Mouse (Mus musculus) liver, postnatal 0 days (tissue): ENCODE measurements around the gene Olfr1375. TPM values are rescaled to one million over a fixed set of nuclear protein-coding genes. Genes with fewer than 3 reads are reported as not detected.
"Not testable (repeated sequence)": the region's sequence is repeated elsewhere in the genome, so short reads cannot be mapped to it uniquely, and the experiment has no call there.

Experiments
- ATAC-seq: fragments of 200-750 bp; cut with Nextera tagmentation; 2 replicates; pipeline ENCODE4 v1.8.0; 2017; ENCODE audit warnings: mild to moderate bottlenecking, moderate library complexity
- DNase-seq: peaks from one replicate; pipeline ENCODE4 v3.0.0-alpha.2; 2016
- H3K27ac ChIP-seq: fragments of 300-500 bp; sonication (generic); 2 replicates; pipeline ENCODE4 v1.5.1; 2014; ENCODE audit warnings: antibody characterized with exemption, moderate library complexity, mild to moderate bottlenecking, low read depth
- H3K27me3 ChIP-seq: fragments of 300-500 bp; sonication (generic); 2 replicates; pipeline ENCODE4 v1.6.1; 2014; ENCODE audit warnings: low read length, control low read depth, mixed read lengths; ENCODE audit not compliant: insufficient read depth
- H3K36me3 ChIP-seq: fragments of 300-500 bp; sonication (generic); replicated peaks from 2 replicates; pipeline ENCODE4 v1.6.1; 2014; ENCODE audit warnings: mild to moderate bottlenecking, control low read depth, low read length, moderate library complexity, mixed read lengths; ENCODE audit not compliant: insufficient read depth
- H3K4me1 ChIP-seq: fragments of 300-500 bp; sonication (generic); 2 replicates; pipeline ENCODE4 v1.6.1; 2014; ENCODE audit warnings: antibody characterized with exemption, mild to moderate bottlenecking, control low read depth; ENCODE audit not compliant: insufficient read depth
- H3K4me2 ChIP-seq: fragments of 300-500 bp; sonication (generic); 2 replicates; pipeline ENCODE4 v1.6.1; 2014; ENCODE audit warnings: low read depth, mild to moderate bottlenecking, low read length, moderate library complexity, mixed read lengths
- H3K4me3 ChIP-seq: fragments of 300-500 bp; sonication (generic); 2 replicates; pipeline ENCODE4 v1.5.1; 2014; ENCODE audit warnings: low read depth, low read length
- H3K9ac ChIP-seq: fragments of 300-500 bp; sonication (generic); replicated peaks from 2 replicates; pipeline ENCODE4 v1.6.1; 2014; ENCODE audit warnings: mild to moderate bottlenecking, moderate library complexity
- H3K9me3 ChIP-seq: fragments of 300-500 bp; sonication (generic); 2 replicates; pipeline ENCODE4 v1.6.1; 2016; ENCODE audit warnings: mild to moderate bottlenecking, control low read depth, low read length, mixed read lengths
- CTCF ChIP-seq: sonication (generic); IDR thresholded peaks from 2 replicates; pipeline ENCODE4 v1.5.1; 2016; ENCODE audit warnings: antibody characterized with exemption, low read depth
- EP300 ChIP-seq: IDR thresholded peaks from 2 replicates; pipeline ENCODE4 v1.6.1; 2016; ENCODE audit warnings: antibody characterized with exemption, low read depth, mild to moderate bottlenecking
- WGBS: fragments of 180-500 bp; shearing (Covaris S2); extraction: QIAGEN DNeasy Blood & Tissue Kit; methylation state at CpG from one replicate; pipeline ENCODE4 v1.1.7; 2014; ENCODE audit not compliant: insufficient replicate concordance; 5-methylcytosine and 5-hydroxymethylcytosine counted together
- polyA plus RNA-seq: library from polyadenylated mRNA; unstranded; fragments of >200 nt; fragmentation: Nextera tagmentation; extraction: Ambion mirVana; gene quantifications from 2 replicates; pipeline ENCODE4 v1.2.1, GENCODE M21; 2015

Gene Olfr1375
- not detected in 2 replicates for polyA plus RNA-seq

DNA sequence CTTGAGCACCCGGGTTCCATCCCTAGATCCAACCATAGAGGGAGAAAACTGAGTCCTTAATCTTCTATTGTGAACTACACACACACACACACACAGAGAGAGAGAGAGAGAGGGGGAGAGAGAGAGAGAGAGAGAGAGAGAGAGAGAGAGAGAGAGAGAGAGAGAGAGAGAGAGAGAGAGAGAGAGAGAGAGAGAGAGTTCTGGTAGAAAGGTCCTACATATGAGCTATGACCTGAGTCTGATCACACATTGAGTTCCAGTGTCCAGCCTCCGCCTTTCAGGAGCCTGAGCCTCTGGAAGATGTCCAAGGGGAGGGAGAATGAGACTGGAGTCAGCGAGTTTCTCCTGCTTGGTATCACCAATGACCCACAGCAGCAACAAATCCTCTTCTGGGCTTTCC, at the start of gene Olfr1375:
TSS of gene Olfr1375 (plus strand) at position 301 of the 400 bp plus-strand sequence.
- not testable (repeated sequence) for H3K9ac ChIP-seq, H3K36me3 ChIP-seq, H3K9me3 ChIP-seq, H3K27ac ChIP-seq, H3K4me2 ChIP-seq, H3K4me3 ChIP-seq, ATAC-seq, H3K4me1 ChIP-seq, H3K27me3 ChIP-seq, DNase-seq
- WGBS = 70% methylated on average over 3 of the region's 3 CpGs

DNA sequence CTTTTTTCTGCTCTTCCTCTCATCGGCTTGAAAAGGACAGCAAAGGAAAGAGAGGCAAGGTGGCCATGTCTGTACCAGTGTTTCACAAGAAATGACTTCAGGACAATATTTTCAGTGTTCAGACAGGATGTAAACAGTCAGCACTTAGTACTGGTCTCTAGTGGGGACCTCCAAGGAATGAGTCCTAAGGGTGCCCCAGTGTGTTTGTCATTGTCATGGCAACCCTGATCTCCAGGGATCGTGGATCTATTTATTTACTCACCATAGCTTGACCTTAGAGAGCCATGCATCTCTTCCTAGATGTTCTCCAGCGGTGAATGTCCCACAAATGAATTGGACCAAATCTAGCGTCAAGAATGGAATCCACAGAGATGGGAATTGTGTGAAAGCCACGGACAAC, 44.6 kb upstream of the Olfr1375 start, which contains the start of gene Olfr51:
TSS of gene Olfr51 (plus strand) at position 301 of the 400 bp plus-strand sequence.
- no peaks in the 10 kb centered on the region for H3K27me3 ChIP-seq
- no peak within 1 kb of the TSS for H3K27ac ChIP-seq
- 62% methylated on average over 5 of the region's 5 CpGs for WGBS
- TF ChIP-seq EP300 (no peak), CTCF (no peak)
- no peaks in the 10 kb centered on the region for H3K4me1 ChIP-seq
- no peak for ATAC-seq
- no peak for DNase-seq
- H3K4me3 ChIP-seq = no peak within 1 kb of the TSS
- H3K9ac ChIP-seq = no peak within 1 kb of the TSS
- no peaks in the 10 kb centered on the region for H3K36me3 ChIP-seq
- H3K4me2 ChIP-seq = no peak within 1 kb of the TSS
- no peaks in the 10 kb centered on the region for H3K9me3 ChIP-seq

DNA sequence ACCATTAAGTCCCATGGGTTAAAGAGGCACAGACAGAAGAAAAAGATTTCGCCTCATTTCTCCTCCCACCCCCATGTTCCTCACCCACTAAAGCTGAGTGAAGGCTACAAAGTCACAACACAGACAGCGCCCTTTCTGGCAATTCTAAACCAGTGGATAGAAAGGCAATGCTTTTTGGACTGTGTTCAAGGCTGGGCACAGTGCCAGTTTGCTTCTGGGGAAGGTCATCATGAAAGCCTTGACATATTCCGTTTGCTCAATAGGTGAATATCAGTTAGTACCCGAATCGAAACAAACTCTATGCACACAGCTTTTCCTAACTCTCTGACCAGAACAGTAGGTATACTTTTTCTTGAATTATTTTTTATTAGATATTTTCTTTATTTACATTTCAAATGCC, 36.1 kb upstream of the Olfr1375 start:
- TF ChIP-seq CTCF (no peak), EP300 (no peak)
- 57% methylated on average over 5 of the region's 5 CpGs for WGBS

DNA sequence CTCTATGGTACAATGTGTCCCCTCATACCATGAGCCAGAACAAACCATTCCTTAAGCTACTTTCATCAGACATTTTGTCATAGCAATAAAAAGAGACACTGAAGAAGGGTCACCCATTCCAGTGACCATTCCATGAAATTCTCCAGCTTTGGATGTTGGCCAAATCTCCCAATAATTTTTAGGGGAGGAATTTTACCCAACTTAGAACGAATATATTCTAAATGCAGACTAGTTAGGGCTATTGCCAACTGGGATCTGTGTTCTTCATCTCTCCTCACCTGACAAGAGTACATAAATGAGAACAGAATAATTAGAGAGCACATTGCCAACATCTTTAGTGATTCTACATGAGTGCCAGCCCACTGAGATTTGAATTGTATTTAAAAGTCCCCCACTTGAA, 34.0 kb upstream of the Olfr1375 start, which contains the start of gene Olfr54:
TSS of gene Olfr54 (plus strand) at position 301 of the 400 bp plus-strand sequence.
- TF ChIP-seq CTCF (no peak), EP300 (no peak)
- ATAC-seq (no peak), DNase-seq (no peak)
- no peak within 1 kb of the TSS for H3K27ac ChIP-seq
- WGBS = 65% methylated on average over 1 of the region's 1 CpGs
- no peaks in the 10 kb centered on the region for H3K27me3 ChIP-seq
- H3K9ac ChIP-seq = no peak within 1 kb of the TSS
- H3K4me3 ChIP-seq = no peak within 1 kb of the TSS
- H3K4me2 ChIP-seq = no peak within 1 kb of the TSS
- no peaks in the 10 kb centered on the region for H3K36me3 ChIP-seq
- no peaks in the 10 kb centered on the region for H3K4me1 ChIP-seq
- H3K9me3 ChIP-seq = no peaks in the 10 kb centered on the region

More for the DNA sequence above, 36.1 kb upstream of the Olfr1375 start:
- Histone ChIP-seq H3K27ac (no peak overlapping the region), H3K9ac (no peak overlapping the region), H3K4me1 (no peaks in the 10 kb centered on the region), H3K9me3 (no peaks in the 10 kb centered on the region), H3K36me3 (no peaks in the 10 kb centered on the region), H3K27me3 (no peaks in the 10 kb centered on the region), H3K4me3 (no peak overlapping the region), H3K4me2 (no peak overlapping the region)
- ATAC-seq (peak; percentile 56), DNase-seq (peak; percentile 67)

DNA sequence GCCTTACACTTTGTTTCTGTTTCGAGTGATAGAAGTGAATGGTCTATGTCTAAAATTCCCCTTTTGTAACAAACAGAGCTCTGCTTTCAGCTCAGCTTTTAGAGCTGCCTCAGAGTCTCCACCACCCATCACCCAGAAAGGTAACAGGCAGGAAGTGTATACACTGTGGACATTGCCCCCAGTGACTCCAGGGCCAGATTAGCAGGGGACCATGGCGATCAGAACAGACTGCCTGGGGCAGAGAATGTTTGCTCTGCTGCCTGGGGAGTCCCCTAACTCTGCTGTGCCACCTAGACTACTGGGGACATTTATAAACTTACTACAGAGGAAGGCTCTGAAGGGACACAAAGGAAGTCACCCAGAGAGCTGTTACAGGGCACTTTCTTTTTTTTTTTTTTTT, 31.6 kb upstream of the Olfr1375 start:
- peak; percentile 64 for ATAC-seq
- DNase-seq = no peak
- no peak overlapping the region for H3K9ac ChIP-seq
- no peak overlapping the region for H3K4me3 ChIP-seq
- H3K9me3 ChIP-seq = no peaks in the 10 kb centered on the region
- H3K4me2 ChIP-seq = no peak overlapping the region
- no peak overlapping the region for H3K27ac ChIP-seq
- 36% methylated on average over 2 of the region's 2 CpGs for WGBS
- H3K4me1 ChIP-seq = no peaks in the 10 kb centered on the region
- TF ChIP-seq EP300 = no peak
- TF ChIP-seq CTCF = no peak
- no peaks in the 10 kb centered on the region for H3K27me3 ChIP-seq
- H3K36me3 ChIP-seq = no peaks in the 10 kb centered on the region

DNA sequence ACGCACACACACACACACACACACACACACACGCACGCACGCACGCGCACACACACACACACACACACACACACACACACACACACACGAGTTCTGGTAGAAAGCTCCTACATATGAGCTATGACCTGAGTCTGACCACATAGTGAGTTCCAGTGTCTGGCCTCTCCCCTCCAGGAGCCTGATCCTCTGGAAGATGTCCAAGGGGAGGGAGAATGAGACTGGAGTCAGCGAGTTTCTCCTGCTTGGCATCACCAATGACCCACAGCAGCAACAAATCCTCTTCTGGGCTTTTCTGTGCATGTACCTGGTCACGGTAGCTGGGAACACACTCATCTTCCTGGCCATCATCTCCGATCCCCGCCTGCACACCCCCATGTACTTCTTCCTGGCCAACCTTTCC, 21.1 kb upstream of the Olfr1375 start:
- DNase-seq, H3K9ac ChIP-seq, H3K4me1 ChIP-seq, ATAC-seq, H3K36me3 ChIP-seq, H3K4me2 ChIP-seq, H3K27me3 ChIP-seq, H3K9me3 ChIP-seq, H3K4me3 ChIP-seq, H3K27ac ChIP-seq: not testable (repeated sequence)
- WGBS = 85% methylated on average over 11 of the region's 11 CpGs

DNA sequence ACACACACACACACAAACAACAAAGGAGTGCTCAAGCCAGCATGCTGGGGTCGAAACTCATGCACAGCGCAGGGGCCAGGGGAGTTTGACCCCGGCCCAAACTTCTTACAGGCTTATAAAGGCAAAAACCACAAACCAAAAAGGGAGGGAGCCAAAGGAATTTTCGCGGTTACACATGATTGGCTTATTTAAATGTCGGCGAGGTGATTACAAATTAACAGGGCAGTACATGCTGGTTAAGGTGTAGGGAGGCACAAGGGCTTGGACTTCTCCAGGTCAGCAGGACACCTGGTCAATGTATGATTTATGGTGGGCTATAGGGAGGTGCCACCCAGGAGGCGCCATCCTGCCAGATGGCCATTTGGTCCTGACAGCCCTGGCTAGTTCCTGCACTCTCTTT, 18.5 kb upstream of the Olfr1375 start:
- H3K4me1 ChIP-seq, H3K9me3 ChIP-seq, H3K4me2 ChIP-seq, DNase-seq, ATAC-seq, H3K36me3 ChIP-seq, H3K9ac ChIP-seq, H3K4me3 ChIP-seq, H3K27ac ChIP-seq, H3K27me3 ChIP-seq: not testable (repeated sequence)
- WGBS = 61% methylated on average over 8 of the region's 8 CpGs
